In genomic region chr1:75180741-75181140, GRCm38 (mm10) we compare ENCODE assay signal across 8 mouse cellular contexts. TPM values are rescaled to one million over a fixed set of nuclear protein-coding genes. Genes with fewer than 3 reads are reported as not detected.
DNase-seq lines count a peak whose midpoint lies in the region; ATAC-seq and TF ChIP-seq lines count a peak whose summit lies in the region.

No protein-coding gene starts in this region.

- no peak overlapping the region for H3K9ac ChIP-seq in CH12.LX (ENCODE audit: insufficient read depth, low read depth)
- H3K9ac ChIP-seq in hindbrain, embryonic 11.5 days (ENCODE audit: low read depth, low read length): peak overlapping the region; percentile 60; the same call in 1 of the 2 replicates
- no peak overlapping the region for H3K9ac ChIP-seq in liver, postnatal 0 days (replicated peaks)

- no peak for TF ChIP-seq RAD21 in CH12.LX (IDR thresholded peaks at IDR 0.05; ENCODE audit: low read depth, low read length)

- H3K4me1 ChIP-seq in CH12.LX (ENCODE audit: control insufficient read depth in 1 of 2, insufficient read depth in 2 of 2): peaks cover 0 to 20% of the 10 kb centered on the region in 2 experiments; a peak in 3 of 4 replicates
- H3K4me1 ChIP-seq in hindbrain, embryonic 11.5 days (replicated peaks; ENCODE audit: control insufficient read depth, insufficient read depth, low read length): peaks cover 3% of the 10 kb centered on the region; the same call in 1 of the 2 replicates
- peaks cover 13% of the 10 kb centered on the region for H3K4me1 ChIP-seq in liver, postnatal 0 days (ENCODE audit: insufficient read depth)

- no peak for TF ChIP-seq CTCF in gastrocnemius, adult 2 months (IDR thresholded peaks at IDR 0.05)
- TF ChIP-seq CTCF in CH12.LX (conservative IDR thresholded peaks at IDR 0.05 in 1 of 2, IDR thresholded peaks at IDR 0.05 in 1 of 2; ENCODE audit: low read depth in 2 of 2, low read length in 2 of 2): no peak
- TF ChIP-seq CTCF in liver, postnatal 0 days (IDR thresholded peaks at IDR 0.05; ENCODE audit: low read depth): no peak

- peaks cover 45 to 73% of the 10 kb centered on the region in 2 experiments for H3K36me3 ChIP-seq in CH12.LX (replicated peaks in 1 of 2; ENCODE audit: control insufficient read depth in 1 of 2, insufficient read depth in 1 of 2, low read length in 1 of 2)
- H3K36me3 ChIP-seq in hindbrain, embryonic 11.5 days (ENCODE audit: control insufficient read depth, insufficient read depth, low read length): peaks cover 7% of the 10 kb centered on the region
- peaks cover 70% of the 10 kb centered on the region for H3K36me3 ChIP-seq in liver, postnatal 0 days (replicated peaks; ENCODE audit: insufficient read depth, low read length)

- intact Hi-C loops in gastrocnemius, adult 2 months (cut with DNase I): no loop called here

- no peak for TF ChIP-seq POLR2A in CH12.LX (IDR thresholded peaks at IDR 0.05; ENCODE audit: low read depth, low read length)

- H3K4me2 ChIP-seq in CH12.LX (ENCODE audit: insufficient read depth, low read depth, poor library complexity, severe bottlenecking): peak overlapping the region; percentile 24; the same call in 1 of the 2 replicates
- H3K4me2 ChIP-seq in hindbrain, embryonic 11.5 days (replicated peaks; ENCODE audit: low read depth, low read length): peak overlapping the region; percentile 95
- H3K4me2 ChIP-seq in liver, postnatal 0 days (ENCODE audit: low read depth, low read length): peak overlapping the region; percentile 97

- WGBS in hindbrain, embryonic 11.5 days: 46% methylated on average over 6 of the region's 7 CpGs
- WGBS in liver, postnatal 0 days (ENCODE audit: insufficient replicate concordance): 45% methylated on average over 7 of the region's 7 CpGs

- H3K79me2 ChIP-seq in CH12.LX (replicated peaks; ENCODE audit: control insufficient read depth, extremely low read depth, insufficient read depth, poor library complexity, severe bottlenecking): no peaks in the 10 kb centered on the region

- no peaks in the 10 kb centered on the region for H3K27me3 ChIP-seq in CH12.LX (replicated peaks)
- H3K27me3 ChIP-seq in hindbrain, embryonic 11.5 days (ENCODE audit: control insufficient read depth, insufficient read depth, low read length): no peaks in the 10 kb centered on the region
- H3K27me3 ChIP-seq in liver, postnatal 0 days (ENCODE audit: insufficient read depth, low read length): no peaks in the 10 kb centered on the region

- ATAC-seq in hindbrain, embryonic 11.5 days (ENCODE audit: low FRiP score): 0 out of 2 replicates have a peak, but pooled peaks have one; percentile 3
- no peak for ATAC-seq in liver, postnatal 0 days

- dilution Hi-C loops in CH12.LX (cut with MboI; ENCODE audit: extremely low pct_ligation_motif_present, extremely low pct_unique_long_range_greater_than_20kb, low sequenced_read_pairs): no loop called here

- no peak for DNase-seq in gastrocnemius, adult 2 months
- no peak for DNase-seq in gastrocnemius, adult 18-20 months (ENCODE audit: low spot score)
- no peak for DNase-seq in CH12.LX (ENCODE audit: extremely low read depth)
- DNase-seq in hindbrain, embryonic 11.5 days (ENCODE audit: low spot score): no peak
- DNase-seq in liver, postnatal 0 days: no peak
- no peak for DNase-seq in cerebellum, adult 18-20 months
- DNase-seq in adrenal gland, adult (ENCODE audit: inconsistent age in 2 of 2, low spot score in 1 of 2): no peak
- no peak for DNase-seq in frontal cortex, postnatal 14 days (ENCODE audit: low spot score in 2 of 2)

- peak overlapping the region; percentile 76 for H3K4me3 ChIP-seq in gastrocnemius, adult 2 months
- peak overlapping the region in 1 of 3 experiments; percentile 80 for H3K4me3 ChIP-seq in CH12.LX (replicated peaks in 1 of 3; ENCODE audit: low read depth in 2 of 3, low read length in 2 of 3, poor library complexity in 1 of 3)
- H3K4me3 ChIP-seq in hindbrain, embryonic 11.5 days (ENCODE audit: low read depth, low read length): no peak overlapping the region
- H3K4me3 ChIP-seq in liver, postnatal 0 days (ENCODE audit: low read depth, low read length): peak overlapping the region; percentile 83

- in situ Hi-C loops in CH12.LX (cut with MboI; ENCODE audit: low pct_ligation_motif_present, low pct_unique_long_range_greater_than_20kb, low sequenced_read_pairs): no loop called here

- H3K9me3 ChIP-seq in CH12.LX (replicated peaks; ENCODE audit: low read length): peaks cover 3% of the 10 kb centered on the region
- H3K9me3 ChIP-seq in hindbrain, embryonic 11.5 days (ENCODE audit: control insufficient read depth, low read length): no peaks in the 10 kb centered on the region
- H3K9me3 ChIP-seq in liver, postnatal 0 days (ENCODE audit: low read length): 0 out of 2 replicates have a peak, but pooled peaks cover 2% of the 10 kb centered on the region

- peak overlapping the region; percentile 88 for H3K27ac ChIP-seq in gastrocnemius, adult 2 months
- no peak overlapping the region for H3K27ac ChIP-seq in CH12.LX (ENCODE audit: insufficient read depth, low read depth)
- H3K27ac ChIP-seq in hindbrain, embryonic 11.5 days (ENCODE audit: low read depth, low read length): no peak overlapping the region
- peak overlapping the region; percentile 59 for H3K27ac ChIP-seq in liver, postnatal 0 days (ENCODE audit: low read depth)

- TF ChIP-seq EP300 in CH12.LX (IDR thresholded peaks at IDR 0.05; ENCODE audit: low read length): no peak
- no peak for TF ChIP-seq EP300 in liver, postnatal 0 days (IDR thresholded peaks at IDR 0.05; ENCODE audit: low read depth)

TF ChIP-seq in CH12.LX, 34 proteins besides CTCF, POLR2A, EP300 and RAD21:
- TF ChIP-seq KAT2A (IDR thresholded peaks at IDR 0.05; ENCODE audit: insufficient replicate concordance, low read length) (no peak), SMC3 (IDR thresholded peaks at IDR 0.05; ENCODE audit: low read depth, low read length) (no peak), MEF2A (IDR thresholded peaks at IDR 0.05; ENCODE audit: borderline replicate concordance, low read depth, low read length) (no peak), ZC3H11A (IDR thresholded peaks at IDR 0.05; ENCODE audit: low read depth, low read length) (no peak), NELFE (IDR thresholded peaks at IDR 0.05; ENCODE audit: low read depth, low read length) (no peak), RCOR1 (conservative IDR thresholded peaks at IDR 0.05; ENCODE audit: low read depth, low read length) (no peak), MAFK (IDR thresholded peaks at IDR 0.05; ENCODE audit: insufficient replicate concordance, low read length) (no peak), NRF1 (IDR thresholded peaks at IDR 0.05; ENCODE audit: low read depth, low read length) (no peak), HCFC1 (IDR thresholded peaks at IDR 0.05; ENCODE audit: low read depth, low read length) (no peak), ELF1 (IDR thresholded peaks at IDR 0.05; ENCODE audit: low read depth, low read length) (no peak), ETS1 (conservative IDR thresholded peaks at IDR 0.05; ENCODE audit: low read depth, low read length) (no peak), CHD1 (IDR thresholded peaks at IDR 0.05; ENCODE audit: low read depth, low read length) (no peak), PAX5 (IDR thresholded peaks at IDR 0.05; ENCODE audit: low read length) (no peak), CHD2 (IDR thresholded peaks at IDR 0.05; ENCODE audit: low read length) (no peak), JUN (IDR thresholded peaks at IDR 0.05; ENCODE audit: insufficient read depth, low read depth, low read length) (no peak)
TF ChIP-seq in CH12.LX: peak in this region for 0.

RNA-seq across cellular contexts. Expression of gene Abcb6, which starts 0.5 kb away (rescaled TPM):
- total RNA-seq in gastrocnemius, adult 2 months (2021): 10 to 100 TPM; 18.9 to 20.4 TPM
- 10 to 100 TPM; 15.4 to 17.6 TPM for total RNA-seq in gastrocnemius, adult 18-20 months (2021)
- total RNA-seq in CH12.LX (2012; rRNA removed) (26.0 and 29.0 TPM in 2 replicates), CH12.LX (2014; rRNA removed) (15.5 and 20.1 TPM in 2 replicates)
- 19.2 and 22.3 TPM in 2 replicates for polyA plus RNA-seq in CH12.LX (2012; ENCODE audit: insufficient read length, low read depth)
- polyA plus RNA-seq in hindbrain, embryonic 11.5 days (2014; fragmentation: Nextera tagmentation; extraction: Ambion mirVana): 21.8 and 23.9 TPM in 2 replicates
- polyA plus RNA-seq in liver, postnatal 0 days (2015; fragmentation: Nextera tagmentation; extraction: Ambion mirVana): 38.1 and 41.5 TPM in 2 replicates

RNA-seq across cellular contexts. Expression of gene Ankzf1, which starts 11.2 kb away (rescaled TPM):
- total RNA-seq in gastrocnemius, adult 2 months (2021): 1 to 10 TPM; 5.5 to 5.9 TPM
- 1 to 10 TPM; 3.6 to 3.7 TPM for total RNA-seq in gastrocnemius, adult 18-20 months (2021)
- total RNA-seq in CH12.LX (2012; rRNA removed) (13.2 and 19.6 TPM in 2 replicates), CH12.LX (2014; rRNA removed) (20.4 and 21.1 TPM in 2 replicates)
- 13.3 TPM in 2 replicates for polyA plus RNA-seq in CH12.LX (2012; ENCODE audit: insufficient read length, low read depth)
- polyA plus RNA-seq in hindbrain, embryonic 11.5 days (2014; fragmentation: Nextera tagmentation; extraction: Ambion mirVana): 12.8 and 14.9 TPM in 2 replicates
- polyA plus RNA-seq in liver, postnatal 0 days (2015; fragmentation: Nextera tagmentation; extraction: Ambion mirVana): 8.0 and 9.8 TPM in 2 replicates

RNA-seq across cellular contexts. Expression of gene Atg9a, which starts 11.3 kb away (rescaled TPM):
- total RNA-seq in gastrocnemius, adult 2 months (2021): 100 to 1,000 TPM; 107 to 113 TPM
- 100 to 1,000 TPM in 1 of 2 experiments, 10 to 100 TPM in 1; 90.4 to 115 TPM for total RNA-seq in gastrocnemius, adult 18-20 months (2021)
- total RNA-seq in CH12.LX (2012; rRNA removed) (9.2 and 15.6 TPM in 2 replicates), CH12.LX (2014; rRNA removed) (4.4 and 6.1 TPM in 2 replicates)
- 10.1 and 12.9 TPM in 2 replicates for polyA plus RNA-seq in CH12.LX (2012; ENCODE audit: insufficient read length, low read depth)
- 17.4 and 18.6 TPM in 2 replicates for polyA plus RNA-seq in hindbrain, embryonic 11.5 days (2014; fragmentation: Nextera tagmentation; extraction: Ambion mirVana)
- 17.6 and 17.8 TPM in 2 replicates for polyA plus RNA-seq in liver, postnatal 0 days (2015; fragmentation: Nextera tagmentation; extraction: Ambion mirVana)

RNA-seq across cellular contexts. Expression of gene Zfand2b, which starts 12.3 kb away (rescaled TPM):
- total RNA-seq in gastrocnemius, adult 2 months (2021): 10 to 100 TPM; 14.6 to 17.7 TPM
- 10 to 100 TPM; 13.7 to 16.2 TPM for total RNA-seq in gastrocnemius, adult 18-20 months (2021)
- 30.5 and 40.7 TPM in 2 replicates for total RNA-seq in CH12.LX (2012; rRNA removed)
- 14.1 and 15.7 TPM in 2 replicates for total RNA-seq in CH12.LX (2014; rRNA removed)
- 19.5 and 20.9 TPM in 2 replicates for polyA plus RNA-seq in CH12.LX (2012; ENCODE audit: insufficient read length, low read depth)
- polyA plus RNA-seq in hindbrain, embryonic 11.5 days (2014; fragmentation: Nextera tagmentation; extraction: Ambion mirVana): 37.4 and 37.7 TPM in 2 replicates
- polyA plus RNA-seq in liver, postnatal 0 days (2015; fragmentation: Nextera tagmentation; extraction: Ambion mirVana): 32.7 and 34.7 TPM in 2 replicates

RNA-seq across cellular contexts. Expression of gene Glb1l, which starts 29.9 kb away (rescaled TPM):
- total RNA-seq in gastrocnemius, adult 2 months (2021): 1 to 10 TPM; 1.0 to 1.5 TPM
- 1 to 10 TPM in 1 of 2 experiments, under 1 TPM in 1; 0.88 to 1.5 TPM for total RNA-seq in gastrocnemius, adult 18-20 months (2021)
- 3.6 and 4.6 TPM in 2 replicates for total RNA-seq in CH12.LX (2012; rRNA removed)
- total RNA-seq in CH12.LX (2014; rRNA removed): 2.4 and 5.0 TPM in 2 replicates
- 10.0 and 10.8 TPM in 2 replicates for polyA plus RNA-seq in CH12.LX (2012; ENCODE audit: insufficient read length, low read depth)
- 18.0 and 19.5 TPM in 2 replicates for polyA plus RNA-seq in hindbrain, embryonic 11.5 days (2014; fragmentation: Nextera tagmentation; extraction: Ambion mirVana)
- 2.7 and 3.5 TPM in 2 replicates for polyA plus RNA-seq in liver, postnatal 0 days (2015; fragmentation: Nextera tagmentation; extraction: Ambion mirVana)

Comparison
In these comparisons a context has a peak if more than half of its experiments do, and no peak if none do; other contexts are left out.
1. H3K27ac ChIP-seq: peak in gastrocnemius, adult 2 months (single experiment) and liver, postnatal 0 days (single experiment); none in CH12.LX (single experiment) and hindbrain, embryonic 11.5 days (single experiment).
2. H3K4me2 ChIP-seq: peak in every context shown above with its lines; median percentile 97 in liver, postnatal 0 days; 95 in hindbrain, embryonic 11.5 days; 24 in CH12.LX.
3. RNA of gene Atg9a, which starts 11.3 kb away (total RNA-seq): 90.4 to 115 TPM in gastrocnemius, adult 18-20 months and 107 to 113 TPM in gastrocnemius, adult 2 months; 4.4 to 15.6 TPM in CH12.LX; every median in the first group is over 4 times any median in the second.